Mouse (Mus musculus) NIH3T3 (cell line): ENCODE data around the gene Lasp1.
"Not testable (repeated sequence)": the region's sequence is repeated elsewhere in the genome, so short reads cannot be mapped to it uniquely, and the experiment has no call there.

ENCODE experiments used
- DNase-seq: peaks from one replicate; pipeline ENCODE4 v3.0.0-alpha.2; 2012; ENCODE audit warnings: low read depth

Gene Lasp1

GRCm38 (mm10) chr11:97829365-97829764, 30.6 kb downstream of the Lasp1 start:
- no peak for DNase-seq

DNA sequence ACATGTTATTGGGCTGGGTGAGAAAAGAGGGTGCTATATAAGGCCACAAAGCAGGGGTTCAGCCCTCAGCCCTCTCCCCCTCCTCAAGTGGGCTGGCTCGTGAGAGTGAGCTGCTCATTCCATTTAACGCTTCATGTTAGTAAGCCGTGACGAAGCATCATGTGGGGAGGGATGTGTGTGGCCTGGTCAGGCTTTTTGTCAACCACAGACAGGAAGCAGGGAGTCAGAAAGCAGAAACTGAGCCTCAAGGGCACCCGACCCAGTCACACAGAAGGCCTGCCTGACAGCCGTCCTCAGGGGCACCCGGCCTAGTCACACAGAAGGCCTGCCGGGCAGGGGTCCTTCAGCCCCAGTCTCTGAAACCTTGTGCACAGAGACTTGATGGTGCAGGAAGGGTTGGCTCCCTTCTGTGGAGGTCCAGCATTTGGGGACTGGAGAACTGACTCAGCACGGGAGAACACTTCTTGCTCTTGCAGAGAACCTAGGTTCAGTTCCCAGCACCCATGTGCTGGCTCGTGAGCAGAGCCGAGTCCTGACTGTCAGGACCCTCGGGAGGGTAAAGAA, 31.2 kb downstream of the Lasp1 start:
- DNase-seq: no peak

DNA sequence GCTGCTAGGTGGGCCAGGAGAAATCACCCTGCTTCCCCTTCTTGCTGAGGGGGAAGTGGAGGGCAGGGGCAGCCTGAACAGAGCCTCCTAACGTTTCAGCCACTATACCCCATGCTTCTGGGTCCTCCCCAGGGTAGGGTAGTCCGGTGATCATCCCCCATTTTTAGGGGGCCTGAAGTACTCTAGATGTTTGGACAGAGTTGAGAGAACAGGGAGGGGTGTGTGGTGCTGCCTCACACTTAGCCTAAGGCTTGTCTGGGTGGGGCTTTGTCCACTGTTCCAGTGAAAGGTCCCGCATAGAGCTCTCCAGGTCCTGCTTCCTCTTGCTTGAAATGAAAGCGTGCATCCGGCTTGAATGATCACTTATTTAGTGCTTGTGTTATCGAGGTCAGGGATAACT, 31.7 kb downstream of the Lasp1 start:
- DNase-seq: no peak

DNA sequence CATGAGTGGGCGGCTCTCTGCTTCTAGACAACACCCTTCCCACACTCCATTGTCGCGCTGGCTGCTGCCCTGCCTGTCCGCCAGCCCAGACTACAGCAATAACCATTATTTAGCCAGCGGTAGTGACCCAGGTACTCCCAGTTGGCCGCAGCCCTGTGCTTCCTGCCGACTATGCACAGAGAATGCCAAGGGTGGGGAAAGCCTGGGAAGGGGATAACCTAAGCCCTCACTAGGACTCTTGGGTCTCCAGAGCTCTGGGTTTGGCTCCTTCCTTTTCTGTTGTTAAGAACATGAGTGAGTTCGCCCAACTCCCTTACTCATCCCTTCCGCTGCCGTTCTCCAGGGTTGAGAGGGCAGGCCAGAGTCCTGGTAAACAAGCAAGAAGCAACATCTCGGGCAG, 33.2 kb downstream of the Lasp1 start:
- no peak for DNase-seq

DNA sequence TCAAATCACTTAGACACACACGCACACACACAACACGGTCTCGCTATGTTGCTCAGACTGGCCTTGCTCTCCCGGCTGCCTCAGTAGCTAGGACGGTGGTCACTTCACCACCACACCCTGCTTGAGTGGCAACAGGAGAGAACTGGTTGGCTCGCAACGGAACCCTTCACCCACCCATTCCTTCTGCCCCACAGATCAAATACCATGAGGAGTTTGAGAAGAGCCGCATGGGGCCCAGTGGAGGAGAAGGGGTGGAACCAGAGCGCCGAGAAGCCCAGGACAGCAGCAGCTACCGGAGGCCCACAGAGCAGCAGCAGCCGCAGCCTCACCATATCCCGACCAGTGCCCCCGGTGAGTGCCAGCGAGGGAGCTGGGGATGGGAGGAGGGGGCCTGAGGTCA, 34.6 kb downstream of the Lasp1 start:
- DNase-seq: no peak

DNA sequence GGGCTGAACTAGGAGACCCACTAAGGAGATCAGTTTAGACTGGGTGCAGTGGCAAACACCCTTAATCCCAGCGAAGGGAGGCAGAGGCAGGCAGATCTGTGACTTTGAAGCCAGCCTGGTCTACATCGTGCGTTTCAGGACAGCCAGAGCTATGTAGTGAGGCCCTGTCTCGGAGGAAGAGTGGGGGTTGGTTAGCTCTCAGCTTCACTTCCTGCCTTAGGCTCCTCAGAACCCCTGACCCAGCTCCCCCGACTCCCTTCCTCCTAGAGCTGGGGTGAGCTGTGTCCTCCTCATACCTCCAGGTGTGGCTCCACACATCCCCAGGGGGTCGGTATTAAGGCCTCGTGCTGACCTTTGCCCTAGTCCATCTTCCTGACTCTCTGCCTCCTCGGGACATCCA, 37.7 kb downstream of the Lasp1 start:
- DNase-seq: no peak

DNA sequence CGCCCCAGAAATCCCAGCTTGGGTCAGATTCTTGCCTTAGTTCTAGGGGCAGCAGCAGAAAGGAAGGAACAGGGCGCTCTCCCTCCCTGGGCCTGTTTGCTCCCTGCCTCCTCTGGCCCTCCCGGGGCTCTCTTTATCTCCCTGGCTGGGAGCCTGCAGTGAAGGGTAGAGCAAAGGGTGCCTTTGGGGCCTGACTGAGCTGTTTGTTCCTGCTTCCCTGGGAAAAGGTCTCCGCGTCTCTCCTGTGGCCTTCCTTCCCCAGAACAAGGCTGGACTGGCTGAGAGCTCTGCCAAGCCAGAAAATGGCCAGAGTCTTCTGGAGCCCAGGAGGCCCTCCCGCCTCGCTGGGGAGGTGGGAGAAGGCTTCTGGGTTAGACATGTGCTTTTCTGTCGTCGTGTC, 38.3 kb downstream of the Lasp1 start:
- not testable (repeated sequence) for DNase-seq

DNA sequence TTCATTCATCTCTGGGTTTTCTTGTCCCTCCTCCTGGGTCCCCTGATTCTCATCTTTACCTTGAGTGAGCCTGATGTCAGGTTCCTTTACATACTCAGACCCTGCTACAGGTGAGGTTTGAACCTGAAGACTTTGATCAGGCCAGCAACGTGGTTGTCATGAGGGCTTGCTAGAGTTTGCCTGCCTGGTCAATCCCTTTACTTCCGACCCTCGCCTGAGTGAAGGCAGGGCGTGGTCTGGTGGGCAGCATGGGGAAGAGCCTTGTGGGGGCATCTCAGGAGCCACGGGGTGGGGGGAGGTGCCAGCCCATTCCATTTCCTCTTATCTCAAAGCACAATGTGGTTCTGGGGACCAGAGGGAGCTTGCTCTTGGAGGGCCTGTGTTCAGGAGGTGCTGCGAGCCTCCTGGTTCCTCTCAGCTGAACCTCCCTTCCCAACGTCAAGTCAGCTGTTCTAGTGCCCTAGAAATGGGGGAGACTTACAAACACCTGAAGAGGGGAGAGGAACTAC, 38.9 kb downstream of the Lasp1 start:
- no peak for DNase-seq

DNA sequence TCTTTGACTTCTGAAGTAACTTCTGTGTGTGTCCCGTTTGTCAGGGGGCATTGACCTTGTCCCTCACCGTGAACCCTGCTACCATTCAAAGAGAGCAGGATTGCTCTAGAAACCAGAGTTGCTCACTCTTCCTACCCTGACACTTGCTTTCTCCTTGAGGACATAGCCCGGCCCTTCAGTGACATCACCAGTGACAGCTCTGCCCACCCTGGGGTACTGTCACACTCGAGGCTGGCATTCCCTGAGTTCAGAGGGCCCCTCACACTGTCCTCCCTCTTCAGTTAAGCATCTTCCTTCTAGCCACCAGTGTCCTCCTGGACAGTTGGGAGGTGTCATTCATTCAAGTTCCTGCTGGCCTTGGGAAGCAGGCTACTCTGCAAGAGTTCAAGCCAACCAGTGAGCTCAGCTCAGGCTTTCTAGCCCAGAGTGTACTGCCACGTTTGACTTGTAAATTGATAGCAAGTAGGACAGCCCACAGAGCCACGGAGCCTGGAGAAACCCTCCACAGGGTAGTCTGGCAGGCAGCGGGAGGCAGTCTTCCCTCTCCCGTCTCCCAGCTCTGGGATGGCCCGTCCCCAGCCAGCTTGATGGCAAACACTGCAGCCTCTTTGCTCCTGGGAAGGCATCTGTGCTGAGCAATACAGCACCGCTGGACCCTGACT, 40.1 kb downstream of the Lasp1 start:
- no peak for DNase-seq

DNA sequence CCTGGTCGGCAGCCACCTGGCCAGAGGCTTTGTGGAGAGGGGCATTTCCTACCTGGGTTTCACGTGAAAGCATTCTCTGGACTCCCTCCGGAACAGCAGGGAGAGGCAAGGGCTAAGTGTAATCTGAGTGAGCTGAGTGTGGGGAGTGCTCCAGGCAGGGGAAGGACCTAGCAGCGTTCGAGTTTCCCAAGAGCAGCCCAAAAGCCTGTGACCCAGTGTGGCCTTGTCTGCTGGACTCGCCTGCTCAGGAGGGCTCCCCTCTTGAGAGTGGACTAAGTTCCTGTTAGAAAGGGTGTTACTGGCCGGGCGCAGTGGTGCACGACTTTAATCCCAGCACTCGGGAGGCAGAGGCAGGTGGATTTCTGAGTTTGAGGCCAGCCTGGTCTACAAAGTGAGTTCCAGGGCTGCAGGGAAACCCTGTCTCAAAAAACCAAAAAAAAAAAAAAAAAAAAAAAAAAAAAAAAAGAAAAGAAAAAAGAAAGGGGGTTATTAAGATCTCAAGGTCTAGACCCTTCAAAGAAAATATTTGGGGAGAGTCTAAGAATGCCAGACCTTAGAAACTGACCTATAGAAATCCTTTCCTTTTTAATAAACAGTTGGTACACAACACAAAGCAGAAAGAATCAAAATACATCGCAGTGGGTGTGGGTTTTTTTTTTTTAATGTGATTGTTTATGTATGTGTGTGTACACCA, 40.8 kb downstream of the Lasp1 start:
- DNase-seq: no peak

DNA sequence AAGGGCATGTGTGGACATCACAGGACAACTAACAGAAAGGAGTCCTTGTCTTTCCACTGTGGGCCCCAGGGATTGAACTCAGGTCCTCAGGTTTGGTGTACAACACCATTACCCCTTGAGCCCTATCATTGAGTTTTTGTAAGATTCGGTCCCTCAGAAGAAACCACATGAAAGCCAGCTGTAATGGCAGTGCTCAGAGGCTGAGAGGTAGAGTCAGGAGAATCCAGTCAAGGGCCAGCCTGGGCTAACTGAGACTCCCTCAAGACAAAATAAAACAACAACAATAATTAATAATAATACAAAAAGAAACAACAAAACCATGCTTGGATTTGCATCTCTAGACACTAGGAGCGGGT, 41.3 kb downstream of the Lasp1 start:
- DNase-seq: no peak

DNA sequence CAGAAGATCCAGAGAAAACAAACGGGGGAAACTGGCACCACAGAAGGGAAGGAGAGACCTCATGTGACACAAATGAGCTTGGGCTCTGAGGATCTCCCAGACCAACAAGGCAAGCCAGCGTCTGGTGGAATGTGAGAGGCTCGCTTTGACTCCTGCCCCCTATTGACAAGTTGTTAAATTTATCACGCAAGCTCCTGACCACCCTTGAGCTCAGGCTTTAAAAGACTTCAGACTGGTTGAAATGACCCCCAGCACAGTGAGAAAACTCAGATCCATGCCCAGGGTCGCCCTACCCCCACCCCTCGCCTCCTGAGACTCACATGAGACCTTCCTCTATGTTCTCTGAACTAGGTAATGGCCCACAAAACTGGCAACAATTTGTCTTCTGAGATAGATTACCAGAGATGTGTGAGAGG, 41.7 kb downstream of the Lasp1 start, which contains the start of gene B230217C12Rik:
B230217C12Rik (plus strand) TSS at position 242 of the 416 bp plus-strand sequence.
- peak; percentile 57 for DNase-seq

DNA sequence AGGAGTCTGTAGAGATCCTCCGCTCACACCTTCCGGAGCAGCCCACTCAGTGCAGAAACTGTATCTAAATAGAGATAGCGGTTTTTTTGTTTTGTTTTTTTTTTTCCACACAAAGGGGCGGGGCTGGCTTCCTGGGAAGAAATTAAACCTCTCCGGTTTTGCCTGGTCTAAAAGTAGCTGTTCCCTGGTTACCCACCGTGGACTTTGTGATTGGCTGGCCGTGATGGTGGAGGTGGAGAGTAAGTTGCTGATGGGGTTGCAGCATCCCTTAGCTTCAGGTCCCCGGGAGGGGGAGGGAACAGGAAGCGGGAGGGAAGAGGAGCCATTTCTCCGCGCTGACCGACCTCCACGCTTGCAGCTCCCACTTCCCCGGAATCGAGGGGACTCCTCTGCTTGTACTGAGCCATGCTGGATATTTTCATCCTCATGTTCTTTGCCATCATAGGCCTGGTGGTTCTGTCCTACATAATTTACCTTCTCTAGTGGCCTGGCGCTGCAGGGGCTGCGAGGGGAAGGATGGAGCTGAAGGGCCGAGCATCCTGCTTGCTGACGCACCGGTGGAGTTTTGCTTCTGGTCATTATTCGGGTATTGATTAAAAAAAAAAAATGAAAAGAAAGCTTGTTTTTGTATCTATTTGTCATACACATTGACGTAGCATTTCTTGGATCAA, 42.3 kb downstream of the Lasp1 start:
- peak; percentile 83 for DNase-seq

GRCm38 (mm10) chr11:97842001-97842400, 43.2 kb downstream of the Lasp1 start:
- no peak for DNase-seq

DNA sequence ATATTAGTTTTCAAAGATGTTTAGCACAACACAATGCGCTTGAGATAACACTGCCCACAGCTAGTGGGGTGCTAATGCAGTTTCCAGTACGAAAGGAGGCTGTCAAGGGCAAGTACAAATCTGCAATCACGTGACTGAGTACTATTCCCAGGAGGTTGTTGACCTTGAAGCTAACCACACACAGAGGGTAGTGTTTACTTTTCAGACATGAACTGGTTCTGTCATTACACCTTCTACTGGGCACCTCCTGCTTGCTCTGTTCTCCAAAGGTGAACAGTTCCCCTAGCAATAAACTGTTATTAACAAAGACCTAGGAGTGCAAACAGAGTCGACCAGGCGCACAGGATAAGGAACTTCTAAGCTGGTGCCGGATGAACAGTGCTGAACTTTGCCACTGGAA, 51.6 kb downstream of the Lasp1 start:
- no peak for DNase-seq

DNA sequence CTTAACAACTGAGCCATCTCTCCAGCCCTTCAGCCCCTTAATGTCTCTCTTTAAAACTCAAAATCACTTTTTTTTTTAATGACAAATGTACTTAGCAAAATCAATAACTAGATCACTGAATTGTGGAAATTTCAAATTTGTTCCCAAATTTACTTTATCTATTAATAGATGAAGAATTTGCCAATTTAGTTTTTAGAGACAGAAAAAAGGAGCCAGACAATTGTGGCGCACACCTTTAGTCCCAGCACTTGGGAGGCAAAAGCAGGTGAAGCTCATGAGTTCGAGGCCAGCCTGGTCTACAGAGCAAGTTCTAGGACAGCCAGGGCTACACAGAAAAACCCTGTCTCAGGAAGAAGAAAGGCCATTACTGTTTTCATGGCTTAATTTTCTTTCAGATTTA, 52.8 kb downstream of the Lasp1 start:
- no peak for DNase-seq

- peak; percentile 14 for DNase-seq
Observed at GRCm38 (mm10) chr11:97855473-97855872, 56.7 kb downstream of the Lasp1 start.

GRCm38 (mm10) chr11:97862148-97862547, 63.3 kb downstream of the Lasp1 start:
- DNase-seq: no peak

GRCm38 (mm10) chr11:97865421-97865820, 66.6 kb downstream of the Lasp1 start:
- DNase-seq: no peak

DNA sequence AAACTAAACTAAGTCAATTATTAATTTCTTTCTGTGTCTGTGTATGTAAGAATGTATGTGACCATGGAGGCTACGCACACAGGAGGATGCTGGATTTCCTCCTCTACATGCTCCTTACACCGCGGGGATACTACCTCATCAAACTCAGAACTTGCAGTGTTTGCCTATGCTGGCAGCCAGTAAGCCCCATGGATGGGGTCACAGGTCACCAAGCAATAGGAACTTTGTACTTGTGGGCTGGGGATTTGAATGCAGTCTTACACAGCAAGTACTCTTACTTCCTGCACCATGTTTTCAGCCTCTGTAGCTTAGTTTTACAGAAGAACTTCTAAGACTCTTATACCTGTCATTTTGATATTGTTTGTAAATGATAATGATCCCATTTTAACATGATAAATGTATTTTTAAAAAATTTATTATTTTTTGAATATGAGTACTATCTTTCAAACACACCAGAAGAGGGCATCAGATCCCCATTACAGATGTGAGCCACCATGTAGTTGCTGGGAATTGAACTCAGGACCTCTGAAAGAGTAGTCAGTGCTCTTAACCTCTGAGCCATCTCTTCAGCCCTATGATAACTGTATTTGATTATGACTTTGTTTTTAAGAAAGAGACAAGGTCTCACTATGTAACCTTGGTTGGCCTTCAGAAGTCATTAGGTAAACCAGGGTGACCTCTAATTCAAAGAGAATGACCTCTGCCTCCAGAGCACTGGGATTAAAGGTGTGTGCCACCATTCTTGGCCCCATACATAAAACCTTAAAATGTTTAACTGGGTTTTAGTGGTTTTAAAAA, 67.5 kb downstream of the Lasp1 start:
- no peak for DNase-seq

- no peak for DNase-seq
Observed at GRCm38 (mm10) chr11:97867591-97867990, 68.8 kb downstream of the Lasp1 start.

GRCm38 (mm10) chr11:97872378-97872777, 73.6 kb downstream of the Lasp1 start:
- DNase-seq: peak; percentile 22
